Mouse (Mus musculus) thymus, adult 2 months (tissue): ENCODE results near the gene Ndufa4l2.

ENCODE experiments used
- CTCF ChIP-seq: fragments of 200-500 bp; IDR thresholded peaks from 2 replicates; pipeline ENCODE4 v1.5.1; 2012; ENCODE audit warnings: mild to moderate bottlenecking, control low read depth, low read length, moderate library complexity, borderline replicate concordance; ENCODE audit not compliant: control insufficient read depth, poor library complexity, insufficient read depth; ENCODE audit errors: extremely low read depth
- POLR2A ChIP-seq: fragments of 200-500 bp; IDR thresholded peaks from 2 replicates; pipeline ENCODE4 v1.6.1; 2012; ENCODE audit warnings: mild to moderate bottlenecking, low read length, control low read depth, moderate library complexity; ENCODE audit not compliant: control insufficient read depth, poor library complexity, insufficient read depth; ENCODE audit errors: extremely low read depth

DNA sequence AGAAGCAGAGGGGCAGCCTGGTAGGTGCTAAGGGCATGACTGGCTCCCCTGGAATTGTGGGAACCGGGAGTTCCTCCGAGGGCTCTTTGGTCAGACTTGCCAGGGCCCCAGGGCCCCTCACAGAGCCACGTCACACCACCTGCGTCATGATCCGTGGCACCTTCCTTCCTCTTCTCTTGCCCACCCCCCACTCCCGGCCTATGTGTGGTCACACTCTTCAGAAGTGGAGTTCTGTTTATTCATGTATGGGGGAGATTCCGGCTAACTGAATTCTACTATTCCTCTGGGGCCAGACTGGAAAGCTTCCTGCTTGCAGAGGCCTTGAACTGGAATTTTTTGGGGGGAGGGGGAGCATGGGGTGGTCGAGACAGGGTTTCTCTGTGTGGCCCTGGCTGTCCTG is 49.1 kb downstream of the Ndufa4l2 start:
- no peak for TF ChIP-seq CTCF
- TF ChIP-seq POLR2A: no peak
